Mouse (Mus musculus): ENCODE measurements around the gene Eed. TPM values are rescaled to one million over a fixed set of nuclear protein-coding genes. Genes with fewer than 3 reads are reported as not detected.

Eed gene
- polyA plus RNA-seq (2016; fragmentation: Nextera tagmentation; extraction: Ambion mirVana): 68.3 and 81.1 TPM in 2 replicates

DNA sequence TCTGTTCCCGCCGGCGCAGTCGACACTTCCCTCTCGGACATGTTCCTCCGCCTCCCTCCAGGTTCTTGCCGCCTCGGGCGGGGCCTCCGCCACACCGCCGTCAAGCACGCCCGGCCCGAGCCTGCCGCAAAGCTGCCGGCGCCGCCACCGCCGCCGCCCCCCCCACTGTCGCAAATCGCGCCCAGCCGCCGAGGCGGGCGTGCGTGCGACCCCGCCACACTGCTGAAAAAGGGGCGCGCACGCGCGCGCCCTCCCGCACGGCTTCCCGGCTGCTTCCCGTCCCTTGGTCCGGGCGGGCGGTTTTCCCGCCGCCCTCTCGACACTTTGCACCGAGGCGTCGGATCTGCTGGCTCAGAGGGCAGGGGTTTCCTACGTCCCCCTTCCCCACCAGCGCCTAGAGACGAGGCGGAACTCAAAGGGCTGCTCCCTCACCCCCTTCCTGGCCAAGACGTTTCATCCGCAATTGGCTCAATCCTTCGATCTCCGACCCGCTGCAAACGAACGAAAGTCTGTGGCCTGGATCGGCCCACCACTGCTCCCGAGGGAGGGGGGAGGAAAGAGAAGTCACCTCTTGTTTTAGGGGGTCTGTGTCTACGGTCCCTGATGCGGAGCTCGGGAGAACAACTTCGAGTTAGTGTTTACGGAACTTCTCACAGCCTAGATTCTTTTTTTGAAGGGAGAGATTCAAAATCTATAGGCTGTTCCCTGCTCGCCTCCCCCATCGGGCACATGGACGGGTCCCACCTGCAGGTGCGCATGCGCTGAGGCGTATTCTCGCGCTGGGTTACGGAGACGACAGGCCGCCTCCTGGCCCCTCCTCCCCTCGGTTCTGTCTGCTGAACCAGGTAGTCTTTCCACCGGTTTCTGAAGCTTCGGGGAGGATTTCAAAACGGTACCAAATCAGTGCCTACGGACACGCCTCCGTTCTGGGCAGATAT, at the start of gene Eed:
Gene Eed (minus strand): TSS at position 499 of the 938 bp plus-strand sequence.
- Histone ChIP-seq H3K4me1 (replicated peaks) (peaks cover 22% of the 10 kb centered on the region), H3K36me3 (peaks cover 19% of the 10 kb centered on the region), H3K27me3 (ENCODE audit: insufficient read depth, poor library complexity, severe bottlenecking) (no peaks in the 10 kb centered on the region), H3K4me3 (peak within 1 kb of the TSS; percentile 90), H3K27ac (peak within 1 kb of the TSS; percentile 99), H3K9me3 (no peaks in the 10 kb centered on the region)
- DNase-seq (ENCODE audit: low spot score): peak; percentile 94
- WGBS: under 1% methylated on average over 87 of the region's 87 CpGs

GRCm38 (mm10) chr7:90029548-90030485, 49.0 kb upstream of the Eed start:
- Histone ChIP-seq H3K4me3 (no peak overlapping the region), H3K27ac (peak overlapping the region; percentile 72)
- WGBS: 59% methylated on average over 20 of the region's 20 CpGs

GRCm38 (mm10) chr7:90028888-90029547, 48.2 kb upstream of the Eed start:
- 18% methylated on average over 8 of the region's 8 CpGs for WGBS
- no peak for DNase-seq (ENCODE audit: low spot score)
- Histone ChIP-seq H3K36me3 (no peaks in the 10 kb centered on the region), H3K27me3 (ENCODE audit: insufficient read depth, poor library complexity, severe bottlenecking) (no peaks in the 10 kb centered on the region), H3K27ac (peak overlapping the region; percentile 1; the same call in 1 of the 2 replicates), H3K4me3 (no peak overlapping the region), H3K9me3 (no peaks in the 10 kb centered on the region), H3K4me1 (replicated peaks) (peaks cover 18% of the 10 kb centered on the region)

More at GRCm38 (mm10) chr7:90029548-90030485, 49.0 kb upstream of the Eed start:
- Histone ChIP-seq H3K9me3 (no peaks in the 10 kb centered on the region), H3K4me1 (replicated peaks) (peaks cover 18% of the 10 kb centered on the region), H3K27me3 (ENCODE audit: insufficient read depth, poor library complexity, severe bottlenecking) (no peaks in the 10 kb centered on the region), H3K36me3 (no peaks in the 10 kb centered on the region)
- no peak for DNase-seq (ENCODE audit: low spot score)

DNA sequence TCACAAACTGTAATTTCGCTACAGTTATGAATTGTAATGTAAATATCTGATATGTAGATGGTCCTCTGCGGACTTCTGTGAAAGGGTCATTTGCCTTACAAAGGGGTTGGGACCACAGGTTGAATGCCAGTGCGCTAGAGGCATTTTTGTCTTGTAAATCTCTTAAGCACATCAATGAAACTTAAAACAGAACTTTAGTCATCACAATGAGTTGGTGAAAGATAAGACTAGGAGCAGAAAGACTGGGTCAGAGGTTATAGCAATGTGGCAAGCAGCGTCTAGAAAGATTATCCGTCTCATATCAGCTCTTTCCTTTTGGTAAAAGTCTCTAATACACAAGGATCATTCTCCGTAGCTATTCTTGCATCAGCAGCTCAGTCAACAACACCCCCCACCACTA, 44.2 kb upstream of the Eed start:
- no peak overlapping the region for H3K27ac ChIP-seq
- no peak overlapping the region for H3K4me3 ChIP-seq
- no peaks in the 10 kb centered on the region for H3K9me3 ChIP-seq
- no peaks in the 10 kb centered on the region for H3K27me3 ChIP-seq (ENCODE audit: insufficient read depth, poor library complexity, severe bottlenecking)
- 38% methylated on average over 6 of the region's 6 CpGs for WGBS
- DNase-seq (ENCODE audit: low spot score): no peak
- peaks cover 21% of the 10 kb centered on the region for H3K4me1 ChIP-seq (replicated peaks)
- no peaks in the 10 kb centered on the region for H3K36me3 ChIP-seq

GRCm38 (mm10) chr7:90022974-90023707, 42.4 kb upstream of the Eed start:
- DNase-seq (ENCODE audit: low spot score): no peak

GRCm38 (mm10) chr7:90020331-90020730, 39.5 kb upstream of the Eed start:
- H3K9me3 ChIP-seq: no peaks in the 10 kb centered on the region
- WGBS: 92% methylated on average over 6 of the region's 6 CpGs
- peaks cover 15% of the 10 kb centered on the region for H3K4me1 ChIP-seq (replicated peaks)
- H3K36me3 ChIP-seq: no peaks in the 10 kb centered on the region
- H3K27me3 ChIP-seq (ENCODE audit: insufficient read depth, poor library complexity, severe bottlenecking): no peaks in the 10 kb centered on the region
- DNase-seq (ENCODE audit: low spot score): no peak
- no peak overlapping the region for H3K27ac ChIP-seq
- no peak overlapping the region for H3K4me3 ChIP-seq

More at GRCm38 (mm10) chr7:90022974-90023707, 42.4 kb upstream of the Eed start:
- H3K9me3 ChIP-seq: no peaks in the 10 kb centered on the region
- 56% methylated on average over 9 of the region's 9 CpGs for WGBS
- H3K36me3 ChIP-seq: no peaks in the 10 kb centered on the region
- H3K4me3 ChIP-seq: no peak overlapping the region
- H3K4me1 ChIP-seq (replicated peaks): 0 out of 2 replicates have a peak, but pooled peaks cover 7% of the 10 kb centered on the region
- no peaks in the 10 kb centered on the region for H3K27me3 ChIP-seq (ENCODE audit: insufficient read depth, poor library complexity, severe bottlenecking)
- H3K27ac ChIP-seq: 0 out of 2 replicates have a peak overlapping the region, but pooled peaks have one; percentile 30

- Histone ChIP-seq H3K9me3 (no peaks in the 10 kb centered on the region), H3K27me3 (ENCODE audit: insufficient read depth, poor library complexity, severe bottlenecking) (no peaks in the 10 kb centered on the region), H3K36me3 (no peaks in the 10 kb centered on the region), H3K27ac (no peak overlapping the region), H3K4me1 (replicated peaks) (peaks cover 15% of the 10 kb centered on the region), H3K4me3 (no peak overlapping the region)
- DNase-seq (ENCODE audit: low spot score): no peak
- 86% methylated on average over 10 of the region's 10 CpGs for WGBS
Observed at GRCm38 (mm10) chr7:90019570-90019969, 38.8 kb upstream of the Eed start.

- Histone ChIP-seq H3K27me3 (ENCODE audit: insufficient read depth, poor library complexity, severe bottlenecking) (no peaks in the 10 kb centered on the region), H3K27ac (peak overlapping the region; percentile 35; the same call in 1 of the 2 replicates), H3K36me3 (no peaks in the 10 kb centered on the region), H3K4me3 (no peak overlapping the region), H3K9me3 (no peaks in the 10 kb centered on the region), H3K4me1 (replicated peaks) (peaks cover 9% of the 10 kb centered on the region)
- peak; percentile 28 for DNase-seq (ENCODE audit: low spot score)
- WGBS: 25% methylated on average over 5 of the region's 5 CpGs
Observed at GRCm38 (mm10) chr7:90016930-90017588, 36.3 kb upstream of the Eed start.

- Histone ChIP-seq H3K4me1 (replicated peaks) (peaks cover 9% of the 10 kb centered on the region), H3K4me3 (no peak overlapping the region), H3K27me3 (ENCODE audit: insufficient read depth, poor library complexity, severe bottlenecking) (no peaks in the 10 kb centered on the region), H3K27ac (no peak overlapping the region), H3K9me3 (no peaks in the 10 kb centered on the region), H3K36me3 (no peaks in the 10 kb centered on the region)
- 78% methylated on average over 4 of the region's 4 CpGs for WGBS
- no peak for DNase-seq (ENCODE audit: low spot score)
Observed at GRCm38 (mm10) chr7:90016459-90016858, 35.7 kb upstream of the Eed start.

DNA sequence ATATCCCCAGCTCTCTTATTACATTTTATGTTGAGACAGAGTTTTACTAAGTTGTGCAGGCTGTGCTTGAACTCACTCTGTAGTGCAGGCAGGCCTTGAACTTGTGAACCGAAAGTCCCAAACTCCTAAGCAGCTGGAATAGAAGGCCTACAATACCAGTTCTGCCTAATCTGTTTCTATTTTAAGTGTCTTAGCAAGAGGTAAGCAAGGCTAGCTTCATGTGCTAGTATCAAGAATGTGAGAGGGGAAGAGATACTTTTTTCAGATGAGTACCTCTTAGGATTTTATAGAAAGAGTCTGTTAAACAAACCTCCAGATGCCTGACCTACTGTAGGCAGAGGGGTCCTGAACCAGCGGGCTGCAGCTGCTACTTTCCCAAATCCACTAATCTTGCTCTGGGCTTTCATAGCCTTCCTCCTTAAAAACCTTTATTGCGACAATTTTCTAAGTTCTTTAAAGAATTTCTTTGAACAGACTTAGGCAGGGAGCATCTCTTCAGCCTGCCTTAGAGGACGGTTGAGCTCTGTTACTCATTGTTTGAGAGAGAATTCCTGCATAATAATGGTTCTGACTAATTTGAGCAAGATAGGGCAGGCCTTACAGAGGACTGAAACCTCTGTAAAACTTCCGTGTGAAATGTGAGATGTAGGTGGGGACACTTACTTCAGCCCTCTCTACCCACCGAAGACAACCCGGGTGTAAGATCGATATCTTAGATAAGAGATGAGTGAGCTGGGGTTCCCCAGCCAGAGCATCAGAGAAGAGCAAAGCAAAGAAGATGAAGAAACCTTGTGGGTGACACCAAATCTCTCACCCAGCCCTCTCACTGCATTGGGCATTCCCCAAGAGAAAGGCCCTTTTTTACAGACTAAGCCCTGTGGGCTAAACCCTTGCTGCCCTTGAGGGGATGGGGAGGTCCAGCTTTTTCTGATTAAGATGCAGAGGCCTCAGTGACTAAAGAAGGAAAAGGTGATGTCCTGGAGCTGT, 26.2 kb upstream of the Eed start:
- no peak for DNase-seq (ENCODE audit: low spot score)
- 0 out of 2 replicates have a peak, but pooled peaks cover 5% of the 10 kb centered on the region for H3K4me1 ChIP-seq (replicated peaks)
- H3K27me3 ChIP-seq (ENCODE audit: insufficient read depth, poor library complexity, severe bottlenecking): no peaks in the 10 kb centered on the region
- 50% methylated on average over 8 of the region's 8 CpGs for WGBS
- H3K36me3 ChIP-seq: no peaks in the 10 kb centered on the region
- H3K27ac ChIP-seq: no peak overlapping the region
- no peaks in the 10 kb centered on the region for H3K9me3 ChIP-seq
- H3K4me3 ChIP-seq: no peak overlapping the region

Data from hindbrain, embryonic 10.5 days (tissue).